Mouse (Mus musculus) olfactory bulb, adult 2 months (tissue): ENCODE results near the gene Lpar3. TPM values are rescaled to one million over a fixed set of nuclear protein-coding genes. Genes with fewer than 3 reads are reported as not detected.
"Not testable (repeated sequence)": the region's sequence is repeated elsewhere in the genome, so short reads cannot be mapped to it uniquely, and the experiment has no call there.

Experiments
- H3K27ac ChIP-seq: fragments of 200-500 bp; 2 replicates; pipeline ENCODE4 v1.5.1; 2012; ENCODE audit warnings: low read depth, low read length; ENCODE audit not compliant: insufficient read depth
- H3K4me1 ChIP-seq: fragments of 200-500 bp; 2 replicates; pipeline ENCODE4 v1.6.1; 2012; ENCODE audit warnings: low read length; ENCODE audit not compliant: control insufficient read depth, insufficient read depth
- H3K4me3 ChIP-seq: fragments of 200-500 bp; 2 replicates; pipeline ENCODE4 v1.5.1; 2012; ENCODE audit warnings: mild to moderate bottlenecking, low read depth, low read length, moderate library complexity; ENCODE audit not compliant: insufficient read depth
- CTCF ChIP-seq: fragments of 200-500 bp; IDR thresholded peaks from 2 replicates; pipeline ENCODE4 v1.5.1; 2012; ENCODE audit warnings: low read depth, mild to moderate bottlenecking, low read length, moderate library complexity; ENCODE audit not compliant: insufficient read depth
- POLR2A ChIP-seq: fragments of 200-500 bp; IDR thresholded peaks from 2 replicates; pipeline ENCODE4 v1.6.1; 2012; ENCODE audit warnings: mild to moderate bottlenecking, low read depth, low read length, moderate library complexity; ENCODE audit not compliant: insufficient read depth
- WGBS: fragments of 180-500 bp; shearing (Covaris S2); methylation state at CpG from one replicate; pipeline ENCODE4 v1.1.7; 2018; 5-methylcytosine and 5-hydroxymethylcytosine counted together
- polyA plus RNA-seq: library from polyadenylated mRNA; stranded (reverse); fragments of >200 nt; gene quantifications from 2 replicates; pipeline ENCODE4 v1.2.4, GENCODE M21; 2012; ENCODE audit warnings: low replicate concordance; ENCODE audit not compliant: missing spikeins, insufficient read depth, insufficient read length

Gene Lpar3
- polyA plus RNA-seq, 1 experiment, result not detected

GRCm38 (mm10) chr3:146205305-146205704 is 15.5 kb upstream of the Lpar3 start:
- no peaks in the 10 kb centered on the region for H3K4me1 ChIP-seq

GRCm38 (mm10) chr3:146206635-146207034 is 14.1 kb upstream of the Lpar3 start:
- Histone ChIP-seq H3K27ac (no peak overlapping the region), H3K4me1 (no peaks in the 10 kb centered on the region), H3K4me3 (no peak overlapping the region)
- WGBS, result 77% methylated on average over 2 of the region's 2 CpGs
- TF ChIP-seq POLR2A (no peak), CTCF (no peak)

More at GRCm38 (mm10) chr3:146205305-146205704, 15.5 kb upstream of the Lpar3 start:
- Histone ChIP-seq H3K27ac (no peak overlapping the region), H3K4me3 (no peak overlapping the region)
- TF ChIP-seq CTCF, result no peak
- TF ChIP-seq POLR2A, result no peak
- 73% methylated on average over 11 of the region's 11 CpGs for WGBS

GRCm38 (mm10) chr3:146207440-146207839 is 13.3 kb upstream of the Lpar3 start:
- TF ChIP-seq CTCF, result no peak
- no peak for TF ChIP-seq POLR2A
- H3K4me1 ChIP-seq, result no peaks in the 10 kb centered on the region
- H3K4me3 ChIP-seq, result no peak overlapping the region
- H3K27ac ChIP-seq, result no peak overlapping the region
- WGBS, result 66% methylated on average over 2 of the region's 2 CpGs

GRCm38 (mm10) chr3:146209759-146210158 is 11.0 kb upstream of the Lpar3 start:
- not testable (repeated sequence) for H3K27ac ChIP-seq, H3K4me3 ChIP-seq, H3K4me1 ChIP-seq
- 95% methylated on average over 8 of the region's 8 CpGs for WGBS

DNA sequence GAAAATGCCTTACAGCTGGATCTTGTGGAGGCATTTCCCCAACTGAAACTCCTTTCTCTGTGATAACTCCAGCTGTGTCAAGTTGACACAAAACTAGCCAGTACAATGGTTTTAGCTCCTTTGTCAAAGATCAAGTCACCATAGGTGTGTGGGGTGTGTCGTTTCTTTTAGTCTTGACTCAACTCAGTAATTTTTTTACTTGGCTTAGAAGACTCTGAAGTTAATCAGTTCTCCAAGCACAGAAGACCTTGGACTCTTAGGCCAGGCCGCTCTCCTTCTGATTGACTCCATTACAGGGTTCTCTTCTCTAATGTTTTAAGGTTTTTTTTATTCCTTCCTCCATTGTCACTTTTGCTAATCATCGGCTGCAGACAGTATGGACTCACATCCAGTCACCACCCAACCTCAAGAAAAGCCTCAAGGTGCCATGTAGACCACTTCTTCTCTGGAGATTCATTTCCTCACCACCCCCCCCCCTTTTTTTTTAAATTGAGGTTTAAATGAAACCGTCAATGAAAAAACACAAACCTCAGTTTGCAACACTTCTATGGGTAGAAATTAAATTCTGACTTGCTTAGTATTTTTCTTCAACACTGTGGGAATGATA is 9.5 kb upstream of the Lpar3 start:
- TF ChIP-seq POLR2A, result no peak
- no peak for TF ChIP-seq CTCF
- 94% methylated on average over 4 of the region's 4 CpGs for WGBS
- H3K4me1 ChIP-seq, result no peaks in the 10 kb centered on the region
- H3K27ac ChIP-seq, result no peak overlapping the region
- H3K4me3 ChIP-seq, result no peak overlapping the region

DNA sequence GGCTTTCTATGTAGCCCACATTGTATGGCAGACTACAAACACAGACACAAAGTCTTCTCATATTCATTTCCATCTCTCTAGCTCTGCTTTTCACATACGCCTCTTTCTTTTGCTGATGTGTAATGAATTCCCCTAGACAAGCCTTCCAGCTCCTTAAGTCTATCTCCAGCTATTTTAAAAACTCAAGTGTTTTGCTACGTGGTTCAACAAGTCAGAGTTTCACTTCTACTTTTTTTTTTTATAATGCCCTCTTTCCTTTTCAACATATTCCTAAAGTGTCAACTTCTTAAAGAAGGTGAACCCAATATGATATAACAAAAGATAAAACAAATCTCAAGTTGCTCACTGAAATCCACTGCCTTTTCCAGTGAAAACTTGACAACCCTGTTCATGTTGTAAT is 8.8 kb upstream of the Lpar3 start:
- H3K27ac ChIP-seq, result no peak overlapping the region
- 85% methylated on average over 2 of the region's 2 CpGs for WGBS
- TF ChIP-seq POLR2A (no peak), CTCF (no peak)
- H3K4me1 ChIP-seq, result no peaks in the 10 kb centered on the region
- H3K4me3 ChIP-seq, result no peak overlapping the region

- TF ChIP-seq CTCF (no peak), POLR2A (no peak)
- Histone ChIP-seq H3K27ac (no peak overlapping the region), H3K4me1 (no peaks in the 10 kb centered on the region), H3K4me3 (no peak overlapping the region)
- 90% methylated on average over 5 of the region's 5 CpGs for WGBS
Observed at GRCm38 (mm10) chr3:146213336-146213735, 7.4 kb upstream of the Lpar3 start.

DNA sequence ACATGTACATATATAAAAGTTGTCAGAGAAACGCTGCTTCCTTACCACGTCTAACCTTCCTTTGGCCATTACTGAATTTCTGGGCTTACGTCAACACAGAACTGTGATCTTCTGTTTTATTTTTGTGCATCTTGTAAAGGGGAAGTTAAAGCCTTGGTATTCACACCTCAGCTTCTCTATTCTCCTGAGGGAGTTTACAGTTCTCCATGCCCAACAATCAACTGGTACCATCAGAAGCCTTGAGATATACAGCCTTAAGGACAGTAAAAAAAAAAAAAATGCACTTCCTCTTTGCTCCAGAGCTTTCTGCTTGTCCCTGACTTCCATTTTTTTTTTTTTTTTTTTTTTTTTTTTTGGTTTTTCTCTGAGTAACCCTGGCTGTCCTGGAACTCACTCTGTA is 4.2 kb upstream of the Lpar3 start:
- H3K27ac ChIP-seq, result no peak overlapping the region
- no peak overlapping the region for H3K4me3 ChIP-seq
- TF ChIP-seq POLR2A (no peak), CTCF (no peak)
- H3K4me1 ChIP-seq, result peaks cover 9% of the 10 kb centered on the region
- 94% methylated on average over 3 of the region's 3 CpGs for WGBS

- Histone ChIP-seq H3K4me1 (peaks cover 9% of the 10 kb centered on the region), H3K4me3 (no peak overlapping the region), H3K27ac (no peak overlapping the region)
- WGBS, result 71% methylated on average over 4 of the region's 4 CpGs
- TF ChIP-seq CTCF (no peak), POLR2A (no peak)
Observed at GRCm38 (mm10) chr3:146224271-146224670, 3.5 kb downstream of the Lpar3 start.
